Mouse (Mus musculus) bone marrow, adult 2 months (tissue): ENCODE data around the gene Lmtk2.

Source experiments
- CTCF ChIP-seq: fragments of 200-500 bp; IDR thresholded peaks from 2 replicates; pipeline ENCODE4 v1.5.1; 2011; ENCODE audit warnings: low read length, control low read depth; ENCODE audit not compliant: control insufficient read depth, insufficient read depth
- POLR2A ChIP-seq: fragments of 200-500 bp; IDR thresholded peaks from 2 replicates; pipeline ENCODE4 v1.6.1; 2011; ENCODE audit warnings: low read depth, mild to moderate bottlenecking, control low read depth, low read length, borderline replicate concordance; ENCODE audit not compliant: control insufficient read depth

- TF ChIP-seq CTCF: no peak
- no peak for TF ChIP-seq POLR2A
These were observed 92.4 kb downstream of the Lmtk2 start for GRCm38 (mm10) chr5:144192673-144193072.
